Mouse (Mus musculus): ENCODE results near the gene Dnm1. TPM values are rescaled to one million over a fixed set of nuclear protein-coding genes. Genes with fewer than 3 reads are reported as not detected.
"Not testable (repeated sequence)": the region's sequence is repeated elsewhere in the genome, so short reads cannot be mapped to it uniquely, and the experiment has no call there.

Gene Dnm1
- total RNA-seq, 2 experiments from 2014 or later: 1,197 to 1,302 TPM

DNA sequence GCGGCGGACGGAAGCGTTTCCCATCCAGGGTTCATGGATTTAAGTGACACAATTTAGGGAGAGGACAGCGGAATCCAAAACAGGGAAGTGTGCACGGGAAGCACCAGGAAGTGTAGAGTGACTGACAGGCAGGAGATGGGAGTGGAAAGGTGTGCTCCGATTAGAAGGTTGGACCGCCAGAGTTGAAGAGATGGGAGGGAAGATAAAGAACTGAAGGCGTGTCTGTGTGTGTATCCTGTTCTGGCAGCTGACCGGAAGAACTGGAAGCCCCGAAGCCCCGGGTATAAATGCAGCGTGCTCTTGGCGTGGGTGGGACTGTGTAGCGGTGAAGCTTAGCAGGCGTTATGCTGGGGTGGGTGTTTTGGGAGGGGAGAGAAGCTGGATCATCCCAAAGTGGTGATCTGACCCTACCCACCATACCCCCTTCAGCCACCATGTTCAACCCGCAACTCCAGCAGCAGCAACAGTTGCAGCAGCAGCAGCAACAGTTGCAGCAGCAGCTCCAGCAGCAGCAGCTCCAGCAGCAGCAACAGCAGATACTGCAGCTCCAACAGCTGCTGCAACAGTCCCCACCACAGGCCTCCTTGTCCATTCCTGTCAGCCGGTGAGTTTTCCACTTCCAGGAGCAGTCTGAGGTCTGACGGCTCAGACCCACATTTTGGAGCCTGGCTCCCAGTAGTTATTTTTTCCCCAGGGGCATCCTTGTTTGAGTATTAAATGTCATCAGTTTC is 10.4 kb upstream of the Dnm1 start:
- peak in 1 of 2 experiments; percentile 66 for DNase-seq (ENCODE audit: low spot score in 2 of 2)

GRCm38 (mm10) chr2:32362817-32363340 is 9.7 kb upstream of the Dnm1 start:
- DNase-seq (ENCODE audit: low spot score in 2 of 2): peak; percentile 90 to 91
- intact Hi-C loops (cut with DNase I): loop anchor here (1.0 to 10.0 kb wide), 2 partner anchors 18 to 388 kb away; partner anchors contain the start of genes 1110008P14Rik and Nup214

More for the DNA sequence above, 10.4 kb upstream of the Dnm1 start:
- intact Hi-C loops (cut with DNase I): loop anchor here (1.0 to 10.0 kb wide), 2 partner anchors 18 to 389 kb away; partner anchors contain the start of genes 1110008P14Rik and Nup214

GRCm38 (mm10) chr2:32362274-32362673 is 9.1 kb upstream of the Dnm1 start:
- intact Hi-C loops (cut with DNase I): loop anchor here (10.0 kb wide), 1 partner anchor 387 kb away; the partner anchor contains the start of gene Nup214
- not testable (repeated sequence) for DNase-seq (ENCODE audit: low spot score in 2 of 2)

- DNase-seq (ENCODE audit: low spot score in 2 of 2): peak; percentile 75 to 85
- intact Hi-C loops (cut with DNase I): loop anchor here (10.0 kb wide), 1 partner anchor 387 kb away; the partner anchor contains the start of gene Nup214
Observed at GRCm38 (mm10) chr2:32361437-32361836, 8.3 kb upstream of the Dnm1 start.

DNA sequence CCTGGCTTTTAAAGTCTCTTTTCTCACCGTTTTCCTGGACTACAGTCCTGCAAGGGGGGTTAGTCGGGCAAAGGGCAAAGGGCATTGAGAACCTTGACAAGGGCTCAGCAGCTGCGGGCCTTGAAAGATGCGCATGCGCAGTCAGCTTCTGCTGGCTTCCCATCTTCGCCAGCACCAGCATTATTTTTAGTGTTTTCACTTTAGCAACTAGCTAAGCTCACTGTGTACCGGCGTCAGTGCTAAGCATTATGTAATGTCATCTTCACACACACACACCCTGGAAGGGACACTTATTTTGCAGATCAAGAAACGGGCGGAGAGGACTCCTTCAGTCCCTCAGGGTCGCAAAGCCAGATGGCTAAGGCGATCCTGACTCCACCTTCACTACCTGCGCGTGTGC is 7.6 kb upstream of the Dnm1 start:
- intact Hi-C loops (cut with DNase I): loop anchor here (10.0 kb wide), 1 partner anchor 386 kb away; the partner anchor contains the start of gene Nup214

GRCm38 (mm10) chr2:32358381-32358780 is 5.2 kb upstream of the Dnm1 start:
- no peak for DNase-seq (ENCODE audit: low spot score in 2 of 2)
- intact Hi-C loops (cut with DNase I): no loop called here

More for the DNA sequence above, 7.6 kb upstream of the Dnm1 start:
- peak; percentile 85 to 95 for DNase-seq (ENCODE audit: low spot score in 2 of 2)

- no peak for DNase-seq (ENCODE audit: low spot score in 2 of 2)
- intact Hi-C loops (cut with DNase I): no loop called here
Observed at GRCm38 (mm10) chr2:32357710-32358109, 4.6 kb upstream of the Dnm1 start.

DNA sequence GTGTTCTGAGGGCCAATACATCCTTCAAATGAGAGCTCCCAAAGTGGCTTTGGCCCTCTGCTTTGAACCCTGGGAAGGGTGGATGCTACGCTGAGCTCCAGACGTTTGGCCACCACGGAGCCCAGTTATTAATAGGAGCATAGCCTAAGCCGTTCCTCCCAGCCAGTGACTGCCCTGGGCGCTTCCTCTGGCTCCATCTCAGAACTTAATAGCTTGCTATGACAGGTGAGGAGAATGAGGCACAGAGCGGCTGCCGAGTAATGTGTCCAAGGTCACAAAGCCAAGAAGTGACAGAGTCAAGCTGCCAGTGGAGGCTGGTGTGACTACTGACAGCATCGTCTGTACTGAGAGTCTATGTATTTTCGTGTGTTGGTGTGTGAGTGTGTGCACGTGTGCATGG is 3.1 kb upstream of the Dnm1 start:
- DNase-seq (ENCODE audit: low spot score in 2 of 2): no peak
- intact Hi-C loops (cut with DNase I): no loop called here

DNA sequence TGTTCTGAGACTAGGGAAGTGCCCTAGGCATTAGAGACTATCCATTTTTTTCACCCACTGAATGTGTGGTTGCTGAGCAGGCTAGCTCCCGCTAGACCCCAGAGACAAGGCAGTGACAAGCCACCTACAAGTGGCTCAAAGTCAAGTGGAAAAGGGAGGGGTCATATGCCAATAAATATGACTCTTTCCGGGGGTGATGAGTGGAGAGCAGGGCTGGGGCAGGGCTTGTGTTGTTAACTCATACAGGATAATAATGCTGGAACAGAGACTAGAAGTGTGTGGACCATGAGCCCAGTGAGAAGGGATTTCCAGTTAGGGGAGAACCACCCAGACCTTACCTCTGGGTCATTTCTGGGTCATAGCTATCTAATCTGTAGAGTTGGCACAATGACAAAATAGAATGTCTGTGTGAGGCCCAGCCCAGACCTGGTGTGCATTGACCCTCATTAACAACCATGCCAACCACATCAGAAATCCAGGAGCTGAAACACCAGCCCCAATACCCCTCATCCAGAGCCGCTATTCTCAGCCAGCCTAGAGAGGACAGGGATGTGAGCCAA is 1.3 kb upstream of the Dnm1 start:
- intact Hi-C loops (cut with DNase I): no loop called here
- DNase-seq (ENCODE audit: low spot score in 2 of 2): no peak

DNA sequence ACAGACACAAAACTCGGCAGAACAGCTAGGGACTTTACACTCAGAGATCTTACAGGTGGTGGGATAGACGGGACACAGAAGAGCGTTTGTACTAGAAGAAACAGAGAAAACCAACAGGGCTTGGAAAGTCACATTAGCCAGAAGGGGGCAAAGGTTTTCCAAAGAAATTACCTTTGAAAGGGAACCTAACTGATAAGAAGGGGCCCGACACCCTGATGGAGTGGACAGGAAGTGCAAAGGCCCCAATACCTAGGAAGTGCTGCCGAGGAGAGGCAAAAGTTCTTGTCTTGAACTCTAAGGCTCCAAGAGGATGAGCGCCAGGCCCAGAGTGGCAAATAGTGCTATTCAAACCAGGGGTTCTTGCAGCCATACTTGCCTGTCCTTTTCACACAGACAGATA is 698 bp upstream of the Dnm1 start:
- DNase-seq (ENCODE audit: low spot score in 2 of 2): no peak
- intact Hi-C loops (cut with DNase I): no loop called here

- intact Hi-C loops (cut with DNase I): no loop called here
- peak in 1 of 2 experiments; percentile 75 for DNase-seq (ENCODE audit: low spot score in 2 of 2)
Observed at GRCm38 (mm10) chr2:32352151-32353006, 759 bp downstream of the Dnm1 start, which contains the start of gene Ciz1. TSS of gene Ciz1 (plus strand) at chr2:32352327.

DNA sequence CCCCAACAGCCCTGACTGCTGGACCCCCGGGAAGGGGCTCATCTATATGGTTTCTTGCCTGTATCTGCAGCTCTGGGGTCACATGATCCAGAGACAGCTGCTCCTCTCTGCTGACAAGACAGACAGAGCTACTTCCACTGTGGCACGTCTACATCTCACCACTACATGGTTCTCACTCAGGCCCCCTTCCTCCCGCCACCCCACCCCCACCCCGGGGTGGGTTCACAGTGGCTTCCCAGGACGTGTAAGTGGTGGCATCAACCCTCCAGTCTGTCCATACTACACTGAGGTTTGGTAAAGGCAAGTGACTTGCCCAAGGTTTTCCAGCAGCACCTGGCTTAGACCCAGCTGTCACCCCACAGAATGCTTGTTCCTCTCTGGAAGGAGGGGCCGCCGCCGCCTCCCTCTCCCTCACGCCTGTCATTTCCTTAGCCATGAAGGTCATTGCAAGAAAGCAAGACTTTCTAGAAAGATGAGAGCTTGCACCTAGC is 1.6 kb downstream of the Dnm1 start:
- DNase-seq (ENCODE audit: low spot score in 2 of 2): peak in 1 of 2 experiments; percentile 73
- intact Hi-C loops (cut with DNase I): no loop called here

DNA sequence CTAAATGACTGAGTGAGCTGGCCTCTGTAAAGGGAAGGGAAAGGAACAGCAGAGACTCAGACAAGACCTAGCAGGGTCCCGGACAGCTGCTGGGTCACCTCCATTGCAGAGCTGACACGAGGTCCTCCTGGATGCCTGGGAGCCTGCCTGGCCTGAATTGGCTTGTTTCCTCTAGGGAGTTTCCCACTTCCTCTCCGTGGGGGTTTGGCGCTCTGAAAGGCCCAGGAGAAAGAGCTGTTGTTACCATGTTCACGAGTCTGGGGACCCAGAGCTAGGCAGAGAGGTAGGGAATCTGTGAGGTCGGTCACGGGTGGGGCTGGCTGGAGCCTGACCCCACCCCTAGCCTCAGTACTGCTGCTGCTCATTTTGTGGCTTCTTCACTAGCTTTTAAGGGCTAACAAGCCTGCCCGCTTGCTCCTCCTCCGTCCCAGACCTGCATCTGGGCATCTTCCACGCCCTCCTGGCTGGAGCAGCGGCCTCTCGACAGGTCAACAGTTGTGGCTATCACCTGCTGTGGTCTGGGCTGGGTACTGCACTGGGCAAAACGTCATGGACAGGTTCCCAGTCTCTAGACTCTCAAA is 2.6 kb downstream of the Dnm1 start:
- intact Hi-C loops (cut with DNase I): no loop called here
- DNase-seq (ENCODE audit: low spot score in 2 of 2): no peak

DNA sequence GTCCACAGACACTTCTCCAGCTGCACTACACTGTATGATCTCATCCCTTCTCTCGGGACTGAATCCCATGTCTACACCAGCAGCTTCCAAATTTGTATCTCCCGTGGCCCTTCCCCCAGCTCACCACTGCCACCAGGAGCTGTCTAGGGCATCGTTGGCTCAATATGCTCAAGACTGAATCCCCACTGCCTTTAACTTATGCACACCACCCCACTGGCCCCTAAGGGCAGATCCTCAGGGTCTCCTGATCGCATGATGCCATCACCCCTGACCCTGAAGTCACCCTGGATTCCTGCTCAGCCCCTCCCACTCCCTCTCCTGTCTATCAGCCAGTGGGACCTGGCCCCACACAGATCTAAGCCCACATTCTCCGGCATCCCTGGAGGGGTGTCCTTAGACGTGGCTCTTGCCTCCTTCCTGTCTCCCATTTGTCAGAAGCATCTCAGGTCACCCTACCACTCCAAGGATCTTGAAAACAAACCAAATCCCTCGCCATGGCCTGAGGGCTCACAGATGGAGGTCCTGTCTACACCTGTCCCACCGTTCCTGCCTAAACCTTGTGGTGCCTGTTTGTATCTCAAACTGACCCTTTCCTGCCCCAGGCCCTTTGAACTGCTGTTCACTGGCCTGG is 3.4 kb downstream of the Dnm1 start:
- intact Hi-C loops (cut with DNase I): no loop called here
- peak; percentile 56 to 86 for DNase-seq (ENCODE audit: low spot score in 2 of 2)

GRCm38 (mm10) chr2:32348311-32348710 is 4.8 kb downstream of the Dnm1 start:
- intact Hi-C loops (cut with DNase I): no loop called here
- peak; percentile 57 to 84 for DNase-seq (ENCODE audit: low spot score in 2 of 2)

DNA sequence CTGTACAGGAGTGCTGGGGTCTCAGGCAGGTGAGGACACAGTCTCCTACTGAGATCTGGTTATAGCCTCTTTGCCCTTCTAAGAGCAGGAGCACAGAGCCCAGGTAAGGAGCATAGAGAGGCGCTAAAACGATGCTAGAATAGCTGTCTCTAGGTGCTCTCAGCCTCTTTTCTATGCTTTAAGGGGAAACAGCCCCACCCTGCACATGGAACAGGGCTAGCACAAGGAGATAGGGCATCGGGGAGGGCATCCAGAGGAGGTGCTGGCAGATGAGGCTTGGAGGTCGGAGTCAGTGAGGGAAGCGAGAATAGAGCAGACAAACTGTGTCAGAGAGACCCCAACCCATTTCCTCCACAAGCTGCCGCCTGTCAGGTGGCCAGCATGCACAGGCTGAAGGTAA is 6.1 kb downstream of the Dnm1 start:
- intact Hi-C loops (cut with DNase I): no loop called here
- no peak for DNase-seq (ENCODE audit: low spot score in 2 of 2)

- no peak for DNase-seq (ENCODE audit: low spot score in 2 of 2)
- intact Hi-C loops (cut with DNase I): no loop called here
Observed at GRCm38 (mm10) chr2:32344598-32345321, 8.4 kb downstream of the Dnm1 start.

GRCm38 (mm10) chr2:32344056-32344455 is 9.1 kb downstream of the Dnm1 start:
- DNase-seq (ENCODE audit: low spot score in 2 of 2): peak; percentile 43 to 85
- intact Hi-C loops (cut with DNase I): no loop called here

Measured in left cerebral cortex, postnatal 25 days (tissue).